Mouse (Mus musculus): Measurements from ENCODE around the gene Ms4a4d.
"Not testable (repeated sequence)": the region's sequence is repeated elsewhere in the genome, so short reads cannot be mapped to it uniquely, and the experiment has no call there.

Gene Ms4a4d

GRCm38 (mm10) chr19:11536593-11536992 is at the start of gene Ms4a4d:
TSS of gene Ms4a4d (plus strand) at chr19:11536801.
- DNase-seq = peak; percentile 56 to 62

GRCm38 (mm10) chr19:11491406-11492189 is 45.0 kb upstream of the Ms4a4d start:
- no peak for DNase-seq

- DNase-seq = no peak
Observed at GRCm38 (mm10) chr19:11492671-11493070, 43.9 kb upstream of the Ms4a4d start.

- no peak for DNase-seq
Observed at GRCm38 (mm10) chr19:11494519-11494918, 42.1 kb upstream of the Ms4a4d start.

GRCm38 (mm10) chr19:11496361-11496760 is 40.2 kb upstream of the Ms4a4d start:
- DNase-seq = no peak

- not testable (repeated sequence) for DNase-seq
Observed at GRCm38 (mm10) chr19:11497300-11497699, 39.3 kb upstream of the Ms4a4d start.

- no peak for DNase-seq
Observed at GRCm38 (mm10) chr19:11500796-11501195, 35.8 kb upstream of the Ms4a4d start.

- DNase-seq = no peak
Observed at GRCm38 (mm10) chr19:11501326-11501725, 35.3 kb upstream of the Ms4a4d start.

GRCm38 (mm10) chr19:11504857-11505256 is 31.7 kb upstream of the Ms4a4d start:
- DNase-seq = no peak

GRCm38 (mm10) chr19:11513458-11513857 is 23.1 kb upstream of the Ms4a4d start:
- DNase-seq = no peak

GRCm38 (mm10) chr19:11516246-11516645 is 20.4 kb upstream of the Ms4a4d start, which contains the start of gene Ms4a6b:
TSS of gene Ms4a6b (plus strand) at chr19:11516512.
- no peak for DNase-seq

- DNase-seq = no peak
Observed at GRCm38 (mm10) chr19:11516845-11517244, 19.8 kb upstream of the Ms4a4d start.

GRCm38 (mm10) chr19:11517373-11517772 is 19.2 kb upstream of the Ms4a4d start:
- not testable (repeated sequence) for DNase-seq

- not testable (repeated sequence) for DNase-seq
Observed at GRCm38 (mm10) chr19:11518356-11518755, 18.2 kb upstream of the Ms4a4d start.

GRCm38 (mm10) chr19:11520146-11520545 is 16.5 kb upstream of the Ms4a4d start:
- DNase-seq = no peak

- DNase-seq = no peak
Observed at GRCm38 (mm10) chr19:11533421-11533820, 3.2 kb upstream of the Ms4a4d start.

GRCm38 (mm10) chr19:11533888-11534445 is 2.6 kb upstream of the Ms4a4d start:
- DNase-seq = peak; percentile 40 to 54

GRCm38 (mm10) chr19:11537336-11537735 is 735 bp downstream of the Ms4a4d start:
- peak in 1 of 2 experiments; percentile 6 for DNase-seq

GRCm38 (mm10) chr19:11540166-11540821 is 3.7 kb downstream of the Ms4a4d start:
- DNase-seq = not testable (repeated sequence)

- DNase-seq = not testable (repeated sequence)
Observed at GRCm38 (mm10) chr19:11544383-11544782, 7.8 kb downstream of the Ms4a4d start.

- DNase-seq = no peak
Observed at GRCm38 (mm10) chr19:11547911-11548310, 11.3 kb downstream of the Ms4a4d start.

- no peak for DNase-seq
Observed at GRCm38 (mm10) chr19:11554726-11555125, 18.1 kb downstream of the Ms4a4d start.

- DNase-seq = peak; percentile 13 to 19
Observed at GRCm38 (mm10) chr19:11559560-11559959, 23.0 kb downstream of the Ms4a4d start.

- DNase-seq = no peak
Observed at GRCm38 (mm10) chr19:11574965-11575364, 38.4 kb downstream of the Ms4a4d start.
